Mouse (Mus musculus) gastrocnemius, adult 2 months (tissue): ENCODE measurements around the gene Prss40. TPM values are rescaled to one million over a fixed set of nuclear protein-coding genes. Genes with fewer than 3 reads are reported as not detected.
"Not testable (repeated sequence)": the region's sequence is repeated elsewhere in the genome, so short reads cannot be mapped to it uniquely, and the experiment has no call there.

Experiments used
- DNase-seq: peaks from one replicate; pipeline ENCODE4 v3.0.0; 2022
- H3K27ac ChIP-seq: fragments of 200-600 bp; 2 replicates; pipeline ENCODE4 v1.8.1; 2022; ENCODE audit warnings: mild to moderate bottlenecking
- H3K4me3 ChIP-seq: fragments of 200-600 bp; 2 replicates; pipeline ENCODE4 v1.8.1; 2022; ENCODE audit warnings: mild to moderate bottlenecking, moderate library complexity
- CTCF ChIP-seq: fragments of 200-600 bp; IDR thresholded peaks from 2 replicates; pipeline ENCODE4 v1.8.1; 2022; ENCODE audit warnings: antibody characterized with exemption, mild to moderate bottlenecking, moderate library complexity
- intact Hi-C: fragments of 180-260 bp; cut with DNase I; formaldehyde crosslinking; loops from one replicate; pipeline ENCODE4 v1.15.1; 2025
- total RNA-seq, 2 experiments: library from RNA; stranded (reverse); gene quantifications; 2 replicates each; pipeline ENCODE4 v1.2.3; 2021

The Prss40 gene
- total RNA-seq, 2 experiments from 2014 or later = not detected

- TF ChIP-seq CTCF = 0 out of 2 replicates have a peak, but pooled peaks have one; percentile 6
Measured at GRCm38 (mm10) chr1:34518259-34518658, 42.5 kb downstream of the Prss40 start.

DNA sequence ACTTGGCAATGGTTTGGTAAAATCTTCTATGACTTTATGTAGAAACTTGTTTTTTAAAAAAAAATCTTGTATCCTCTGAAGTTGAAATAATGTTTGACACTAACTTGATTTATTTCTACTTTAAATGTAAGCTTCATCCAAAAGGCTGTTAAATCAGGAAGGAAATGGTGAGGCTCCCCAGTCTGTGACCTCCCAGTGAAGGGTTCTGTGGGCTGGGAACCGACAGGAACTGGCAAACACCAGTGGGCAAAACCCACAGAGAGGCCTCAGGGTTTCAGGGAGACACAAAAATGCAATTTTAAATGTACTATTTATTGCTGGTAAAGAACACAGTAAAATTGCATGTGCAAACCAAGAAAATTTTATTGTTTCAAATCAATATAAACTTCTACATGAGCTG is 42.9 kb downstream of the Prss40 start:
- H3K27ac ChIP-seq, intact Hi-C loops, DNase-seq, H3K4me3 ChIP-seq: not testable (repeated sequence)

More at GRCm38 (mm10) chr1:34518259-34518658, 42.5 kb downstream of the Prss40 start:
- Histone ChIP-seq H3K4me3 (no peak overlapping the region), H3K27ac (no peak overlapping the region)
- intact Hi-C loops = no loop called here
- no peak for DNase-seq

DNA sequence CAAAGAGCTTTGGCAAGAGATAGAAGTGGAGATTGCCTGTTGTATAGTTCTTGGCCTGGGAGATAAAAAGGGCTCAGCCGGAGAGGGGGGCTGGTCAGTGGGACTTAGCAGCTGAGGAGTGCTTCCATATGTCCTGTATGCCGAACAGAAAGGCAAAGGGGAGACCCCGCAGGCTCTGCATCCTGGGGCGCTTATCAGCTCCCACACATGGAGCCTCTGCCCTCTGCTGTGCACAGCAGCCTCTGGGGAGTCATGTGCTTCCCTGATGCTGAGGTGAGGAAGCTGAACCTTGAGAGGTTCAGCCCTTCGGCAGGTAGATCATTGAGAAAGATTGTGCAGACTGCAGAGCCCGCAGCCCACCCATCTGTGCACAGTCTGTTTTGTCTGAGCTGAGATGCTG is 43.4 kb downstream of the Prss40 start:
- intact Hi-C loops, DNase-seq, H3K27ac ChIP-seq, H3K4me3 ChIP-seq: not testable (repeated sequence)

GRCm38 (mm10) chr1:34516595-34516994 is 44.1 kb downstream of the Prss40 start:
- Histone ChIP-seq H3K27ac (no peak overlapping the region), H3K4me3 (no peak overlapping the region)
- no peak for TF ChIP-seq CTCF
- no peak for DNase-seq
- intact Hi-C loops = no loop called here

- Histone ChIP-seq H3K27ac (no peak overlapping the region), H3K4me3 (no peak overlapping the region)
- DNase-seq = no peak
- no peak for TF ChIP-seq CTCF
- intact Hi-C loops = no loop called here
Measured at GRCm38 (mm10) chr1:34513068-34513467, 47.7 kb downstream of the Prss40 start.

- DNase-seq = peak; percentile 35
- peak; percentile 57 for TF ChIP-seq CTCF
- no peak overlapping the region for H3K27ac ChIP-seq
- H3K4me3 ChIP-seq = no peak overlapping the region
- intact Hi-C loops = no loop called here
Measured at GRCm38 (mm10) chr1:34511027-34511426, 49.7 kb downstream of the Prss40 start.

DNA sequence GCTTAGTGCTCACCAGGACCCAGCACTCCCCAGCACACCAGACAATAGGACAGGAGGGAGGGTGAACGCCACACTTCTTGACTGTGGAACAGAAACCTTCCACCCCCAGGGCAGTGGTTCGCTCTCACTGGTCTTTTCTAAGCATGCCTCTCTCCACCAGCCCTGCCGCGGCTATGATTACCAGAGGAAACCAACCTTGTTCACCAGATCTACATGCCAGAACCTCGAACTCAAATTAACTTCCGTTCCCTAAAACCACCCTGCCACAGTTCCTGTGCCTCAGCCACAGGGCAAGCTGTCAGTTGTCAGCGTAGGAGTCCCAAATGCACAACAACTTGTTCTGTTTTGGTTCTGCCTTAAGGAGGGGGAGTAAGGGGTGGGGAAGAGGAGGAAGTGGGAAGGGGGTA is 50.2 kb downstream of the Prss40 start:
- TF ChIP-seq CTCF = no peak
- Histone ChIP-seq H3K4me3 (peak overlapping the region; percentile 38), H3K27ac (no peak overlapping the region)
- no peak for DNase-seq
- intact Hi-C loops = no loop called here

DNA sequence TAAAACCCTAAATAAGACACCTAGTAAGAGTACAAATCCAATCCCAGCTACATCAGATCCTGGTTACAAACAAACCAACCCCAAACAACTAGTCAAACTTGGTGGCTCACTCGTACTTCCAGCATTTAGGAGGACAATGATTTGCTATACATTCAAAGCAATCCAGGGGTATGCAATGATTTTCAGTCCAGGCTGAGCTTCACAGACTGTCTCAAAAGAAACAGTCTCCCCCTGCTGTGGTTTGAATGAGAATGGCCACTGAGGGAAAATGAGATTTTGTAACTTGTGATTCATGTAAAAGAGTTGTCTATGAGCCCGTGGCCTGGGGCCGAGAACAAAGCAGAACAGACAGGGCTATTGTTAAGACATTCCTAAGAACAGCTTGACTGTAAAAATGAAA is 52.8 kb downstream of the Prss40 start:
- no peak overlapping the region for H3K4me3 ChIP-seq
- no peak for DNase-seq
- H3K27ac ChIP-seq = no peak overlapping the region
- no peak for TF ChIP-seq CTCF
- intact Hi-C loops = no loop called here

DNA sequence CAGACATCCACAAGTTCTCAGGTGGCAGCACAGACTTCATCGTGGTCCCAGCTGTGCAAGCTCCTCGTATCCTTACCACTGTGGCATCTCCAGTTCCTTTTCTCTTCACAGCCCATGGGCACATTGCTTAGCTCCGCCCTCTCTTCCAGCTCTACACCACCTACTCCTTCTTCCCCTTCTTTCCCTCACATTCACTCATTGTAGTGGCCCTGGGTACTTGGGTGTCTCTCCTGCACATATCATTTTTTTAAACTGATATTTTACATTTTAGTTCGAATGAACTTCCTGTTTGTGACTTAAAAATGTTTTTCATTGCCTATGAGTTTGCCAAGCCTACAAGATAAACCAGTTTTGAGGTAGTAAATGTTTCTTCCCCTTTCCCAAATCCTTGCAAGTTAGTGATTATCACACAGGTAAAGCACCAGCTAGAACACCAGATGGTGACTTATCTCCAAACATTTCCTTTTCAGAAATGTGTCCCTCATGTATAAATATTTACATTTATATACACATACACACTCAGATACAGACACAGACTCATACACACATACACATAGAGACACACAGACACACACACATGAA is 54.7 kb downstream of the Prss40 start:
- no peak for DNase-seq
- H3K4me3 ChIP-seq = no peak overlapping the region
- TF ChIP-seq CTCF = no peak
- no peak overlapping the region for H3K27ac ChIP-seq
- intact Hi-C loops = no loop called here

DNA sequence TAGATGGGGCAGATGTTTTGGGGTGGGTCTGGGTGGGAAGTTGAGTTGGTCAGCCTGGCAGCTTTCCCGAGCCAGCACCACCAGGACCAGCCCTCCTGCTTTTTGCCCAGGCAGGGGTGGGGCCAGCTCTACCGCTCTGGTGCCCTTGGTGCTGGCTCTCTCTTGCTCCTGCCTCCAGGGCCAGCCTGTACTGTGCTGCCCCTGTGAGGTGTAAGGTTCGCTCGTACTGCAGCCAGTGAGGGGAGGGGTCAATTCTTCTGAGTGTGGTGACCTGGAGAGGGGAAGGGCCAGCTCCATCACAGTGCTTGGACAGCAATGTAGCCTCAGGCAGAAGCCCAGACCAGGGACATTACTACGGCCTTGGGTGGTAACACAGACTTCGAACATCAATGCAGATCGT is 55.4 kb downstream of the Prss40 start:
- TF ChIP-seq CTCF = no peak
- intact Hi-C loops = no loop called here

DNA sequence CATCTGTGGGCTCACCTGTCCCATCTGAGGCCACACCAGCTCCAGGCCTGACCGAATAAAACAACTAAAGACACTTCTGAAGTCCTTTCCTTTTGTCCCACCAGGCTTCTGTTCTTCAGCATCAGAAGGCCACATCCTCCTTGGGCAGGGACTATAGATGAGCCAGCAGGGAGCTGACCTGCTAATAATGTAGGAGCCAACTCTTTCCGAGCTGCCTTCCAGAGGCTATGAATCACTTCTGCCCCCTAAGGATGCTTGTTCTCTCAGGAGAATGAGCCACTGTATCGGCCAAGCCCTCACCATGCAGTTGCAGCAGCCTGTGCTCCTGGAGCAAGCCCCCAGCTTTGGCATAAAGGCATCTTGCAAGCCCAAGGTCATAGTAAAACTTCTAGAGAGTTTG is 57.8 kb downstream of the Prss40 start:
- Histone ChIP-seq H3K4me3 (no peak overlapping the region), H3K27ac (no peak overlapping the region)
- DNase-seq = no peak
- intact Hi-C loops = no loop called here
- no peak for TF ChIP-seq CTCF

More for the DNA sequence above, 55.4 kb downstream of the Prss40 start:
- Histone ChIP-seq H3K4me3 (no peak overlapping the region), H3K27ac (no peak overlapping the region)
- no peak for DNase-seq

Other genes starting within 250 kb of the Prss40 start
- gene Ccdc115, start 121.3 kb downstream of the Prss40 start, total RNA-seq = 10 to 100 TPM; 10.8 to 13.6 TPM
- gene Imp4, start 121.1 kb downstream of the Prss40 start, total RNA-seq = 10 to 100 TPM in 1 of 2 experiments, 1 to 10 TPM in 1; 8.7 to 14.0 TPM
- gene Ptpn18, start 101.2 kb downstream of the Prss40 start, total RNA-seq = 1 to 10 TPM; 1.8 to 2.3 TPM
- not detected for gene Prss39, start 62.5 kb downstream of the Prss40 start, total RNA-seq
- gene Cfc1, start 25.3 kb downstream of the Prss40 start, total RNA-seq = not detected
- not detected for gene Amer3, start 18.7 kb upstream of the Prss40 start, total RNA-seq